Mouse (Mus musculus) brown adipose tissue, adult 24 weeks (tissue): ENCODE results near the gene Rbfox3. TPM values are rescaled to one million over a fixed set of nuclear protein-coding genes. Genes with fewer than 3 reads are reported as not detected.
"Not testable (repeated sequence)": the region's sequence is repeated elsewhere in the genome, so short reads cannot be mapped to it uniquely, and the experiment has no call there.

Experiments
- H3K27ac ChIP-seq: fragments of 200-500 bp; replicated peaks from 2 replicates; pipeline ENCODE4 v1.5.1; 2012; ENCODE audit warnings: low read depth, mild to moderate bottlenecking, low read length
- H3K4me1 ChIP-seq: fragments of 200-500 bp; 2 replicates; pipeline ENCODE4 v1.6.1; 2012; ENCODE audit warnings: low read length, mixed read lengths; ENCODE audit not compliant: control insufficient read depth, insufficient read depth, insufficient read length
- H3K4me3 ChIP-seq: fragments of 200-500 bp; 2 replicates; pipeline ENCODE4 v1.5.1; 2012; ENCODE audit warnings: low read depth, mild to moderate bottlenecking, low read length, moderate library complexity; ENCODE audit not compliant: insufficient read depth
- polyA plus RNA-seq: library from polyadenylated mRNA; stranded (reverse); fragments of >200 nt; gene quantifications from 2 replicates; pipeline ENCODE4 v1.2.4, GENCODE M21; 2012; ENCODE audit not compliant: missing spikeins, insufficient read depth, insufficient read length

Gene Rbfox3
- polyA plus RNA-seq, 1 experiment: not detected

GRCm38 (mm10) chr11:118788091-118788490 lies 123.3 kb downstream of the Rbfox3 start:
- Histone ChIP-seq H3K4me3 (no peak overlapping the region), H3K27ac (no peak overlapping the region), H3K4me1 (no peaks in the 10 kb centered on the region)

- Histone ChIP-seq H3K4me1 (no peaks in the 10 kb centered on the region), H3K27ac (no peak overlapping the region), H3K4me3 (no peak overlapping the region)
Observed at GRCm38 (mm10) chr11:118782677-118783076, 128.7 kb downstream of the Rbfox3 start.

GRCm38 (mm10) chr11:118775753-118776152 lies 135.6 kb downstream of the Rbfox3 start:
- no peaks in the 10 kb centered on the region for H3K4me1 ChIP-seq

GRCm38 (mm10) chr11:118774777-118775176 lies 136.6 kb downstream of the Rbfox3 start:
- H3K4me1 ChIP-seq, H3K27ac ChIP-seq, H3K4me3 ChIP-seq: not testable (repeated sequence)

More at GRCm38 (mm10) chr11:118775753-118776152, 135.6 kb downstream of the Rbfox3 start:
- no peak overlapping the region for H3K27ac ChIP-seq
- H3K4me3 ChIP-seq: no peak overlapping the region

GRCm38 (mm10) chr11:118773076-118773583 lies 138.3 kb downstream of the Rbfox3 start:
- Histone ChIP-seq H3K4me1 (no peaks in the 10 kb centered on the region), H3K4me3 (no peak overlapping the region), H3K27ac (no peak overlapping the region)

- Histone ChIP-seq H3K4me3 (no peak overlapping the region), H3K4me1 (no peaks in the 10 kb centered on the region), H3K27ac (no peak overlapping the region)
Observed at GRCm38 (mm10) chr11:118771358-118771757, 140.0 kb downstream of the Rbfox3 start.

GRCm38 (mm10) chr11:118770789-118771188 lies 140.6 kb downstream of the Rbfox3 start:
- H3K27ac ChIP-seq: no peak overlapping the region
- no peaks in the 10 kb centered on the region for H3K4me1 ChIP-seq
- no peak overlapping the region for H3K4me3 ChIP-seq

GRCm38 (mm10) chr11:118769542-118769941 lies 141.9 kb downstream of the Rbfox3 start:
- no peak overlapping the region for H3K27ac ChIP-seq
- no peak overlapping the region for H3K4me3 ChIP-seq
- no peaks in the 10 kb centered on the region for H3K4me1 ChIP-seq

- Histone ChIP-seq H3K4me3 (no peak overlapping the region), H3K27ac (no peak overlapping the region), H3K4me1 (no peaks in the 10 kb centered on the region)
Observed at GRCm38 (mm10) chr11:118768441-118768840, 143.0 kb downstream of the Rbfox3 start.

- Histone ChIP-seq H3K4me3 (no peak overlapping the region), H3K4me1 (no peaks in the 10 kb centered on the region)
Observed at GRCm38 (mm10) chr11:118767411-118767810, 144.0 kb downstream of the Rbfox3 start.

GRCm38 (mm10) chr11:118760296-118760988 lies 151.0 kb downstream of the Rbfox3 start:
- Histone ChIP-seq H3K27ac (no peak overlapping the region), H3K4me1 (no peaks in the 10 kb centered on the region), H3K4me3 (no peak overlapping the region)

More at GRCm38 (mm10) chr11:118767411-118767810, 144.0 kb downstream of the Rbfox3 start:
- no peak overlapping the region for H3K27ac ChIP-seq

- Histone ChIP-seq H3K4me3 (no peak overlapping the region), H3K27ac (no peak overlapping the region), H3K4me1 (no peaks in the 10 kb centered on the region)
Observed at GRCm38 (mm10) chr11:118759228-118759627, 152.2 kb downstream of the Rbfox3 start.

GRCm38 (mm10) chr11:118758277-118758990 lies 153.0 kb downstream of the Rbfox3 start:
- Histone ChIP-seq H3K4me1 (no peaks in the 10 kb centered on the region), H3K4me3 (no peak overlapping the region), H3K27ac (no peak overlapping the region)

- H3K4me3 ChIP-seq: no peak overlapping the region
- H3K4me1 ChIP-seq: no peaks in the 10 kb centered on the region
- H3K27ac ChIP-seq: no peak overlapping the region
Observed at GRCm38 (mm10) chr11:118757488-118757887, 153.9 kb downstream of the Rbfox3 start.

GRCm38 (mm10) chr11:118755003-118755402 lies 156.4 kb downstream of the Rbfox3 start:
- Histone ChIP-seq H3K4me1 (no peaks in the 10 kb centered on the region), H3K4me3 (no peak overlapping the region), H3K27ac (no peak overlapping the region)

- Histone ChIP-seq H3K4me1 (no peaks in the 10 kb centered on the region), H3K4me3 (no peak overlapping the region), H3K27ac (no peak overlapping the region)
Observed at GRCm38 (mm10) chr11:118754535-118754934, 156.9 kb downstream of the Rbfox3 start.
